Mouse (Mus musculus) adrenal gland (tissue): ENCODE data around the gene Vim.

Experiments used
- intact Hi-C: fragments of 180-260 bp; cut with DNase I; formaldehyde crosslinking; loops from one replicate; pipeline ENCODE4 v1.15.1; 2025

Gene Vim

DNA sequence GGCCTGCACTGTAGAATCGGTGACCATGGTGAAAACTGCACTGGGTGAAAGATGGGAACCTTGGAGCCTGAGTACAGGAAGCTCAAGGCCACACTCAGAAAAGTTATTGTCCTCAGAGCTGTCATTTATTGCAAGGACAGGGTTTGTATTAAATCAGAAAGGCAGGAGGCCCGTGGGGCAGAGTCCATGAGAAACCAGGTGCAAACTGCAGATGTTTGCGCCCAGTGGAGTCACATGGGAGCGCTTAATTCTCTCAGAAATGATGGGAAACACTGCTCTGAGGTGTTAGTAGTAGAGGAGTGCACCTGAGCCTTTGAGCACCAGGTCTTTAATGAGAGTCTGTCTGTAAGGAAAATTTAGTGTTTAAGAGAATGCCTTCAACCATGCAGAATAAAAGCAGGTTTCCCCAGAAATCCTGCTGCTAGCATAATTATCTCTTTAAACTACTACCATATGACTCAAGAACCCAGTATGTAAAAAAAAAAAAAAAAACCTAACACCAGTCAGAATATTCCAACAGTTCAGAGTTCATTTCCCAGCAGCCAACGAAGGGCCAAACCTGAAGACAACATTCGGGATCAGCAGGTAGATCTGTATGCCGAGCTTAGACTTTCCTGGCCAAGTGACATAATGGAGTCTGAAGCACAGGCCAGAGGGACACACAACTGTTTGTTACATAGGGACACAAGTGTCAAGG lies 56.6 kb downstream of the Vim start:
- intact Hi-C loops = no loop called here
